Mouse (Mus musculus): ENCODE results near the gene Megf9. TPM values are rescaled to one million over a fixed set of nuclear protein-coding genes. Genes with fewer than 3 reads are reported as not detected.

Gene Megf9
- polyA plus RNA-seq, 1 experiment: 26.1 TPM

- DNase-seq: no peak
- H3K4me1 ChIP-seq (ENCODE audit: control insufficient read depth, insufficient read depth, low read length): peaks cover 4% of the 10 kb centered on the region; the same call in 1 of the 2 replicates
- WGBS: 20% methylated on average over 2 of the region's 2 CpGs
- H3K4me3 ChIP-seq (replicated peaks; ENCODE audit: extremely low read depth, low read depth, low read length): no peak overlapping the region
- TF ChIP-seq POLR2A (IDR thresholded peaks at IDR 0.05; ENCODE audit: borderline replicate concordance, extremely low read depth, low read depth, low read length): no peak
- TF ChIP-seq CTCF (IDR thresholded peaks at IDR 0.05; ENCODE audit: insufficient read depth, low read length): no peak
These were observed 25.2 kb downstream of the Megf9 start for GRCm38 (mm10) chr4:70509565-70509964.

DNA sequence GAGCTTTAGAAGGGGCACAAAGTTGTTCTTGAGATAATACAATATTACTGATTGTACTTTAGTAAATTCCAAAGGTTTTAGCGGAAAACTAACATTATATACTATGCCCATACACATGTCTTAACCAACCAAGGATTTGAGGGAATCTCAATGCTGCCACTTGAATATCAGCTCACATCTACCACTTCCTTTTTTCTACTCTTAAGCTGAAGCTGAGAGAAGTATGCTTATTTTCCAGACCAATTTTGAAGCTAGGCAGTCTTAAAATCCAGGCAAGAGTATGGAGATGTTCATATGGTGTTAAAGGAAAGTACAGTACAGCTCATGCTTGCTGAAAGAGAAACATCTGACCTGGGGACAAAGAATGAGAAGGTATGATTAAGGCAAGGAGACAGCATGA is 26.6 kb downstream of the Megf9 start:
- 98% methylated on average over 1 of the region's 1 CpGs for whole genome bisulfite sequencing
- no peak for DNase-seq
- H3K4me1 ChIP-seq (ENCODE audit: control insufficient read depth, insufficient read depth, low read length): peaks cover 4% of the 10 kb centered on the region; the same call in 1 of the 2 replicates
- no peak overlapping the region for H3K4me3 ChIP-seq (replicated peaks; ENCODE audit: extremely low read depth, low read depth, low read length)
- no peak for TF ChIP-seq CTCF (IDR thresholded peaks at IDR 0.05; ENCODE audit: insufficient read depth, low read length)
- TF ChIP-seq POLR2A (IDR thresholded peaks at IDR 0.05; ENCODE audit: borderline replicate concordance, extremely low read depth, low read depth, low read length): no peak

- no peak overlapping the region for H3K4me3 ChIP-seq (replicated peaks; ENCODE audit: extremely low read depth, low read depth, low read length)
- peaks cover 4% of the 10 kb centered on the region; the same call in 1 of the 2 replicates for H3K4me1 ChIP-seq (ENCODE audit: control insufficient read depth, insufficient read depth, low read length)
- no peak for DNase-seq
- 55% methylated on average over 3 of the region's 3 CpGs for WGBS
- TF ChIP-seq POLR2A (IDR thresholded peaks at IDR 0.05; ENCODE audit: borderline replicate concordance, extremely low read depth, low read depth, low read length) (no peak), CTCF (IDR thresholded peaks at IDR 0.05; ENCODE audit: insufficient read depth, low read length) (no peak)
These were observed 28.8 kb downstream of the Megf9 start for GRCm38 (mm10) chr4:70505951-70506350.

DNA sequence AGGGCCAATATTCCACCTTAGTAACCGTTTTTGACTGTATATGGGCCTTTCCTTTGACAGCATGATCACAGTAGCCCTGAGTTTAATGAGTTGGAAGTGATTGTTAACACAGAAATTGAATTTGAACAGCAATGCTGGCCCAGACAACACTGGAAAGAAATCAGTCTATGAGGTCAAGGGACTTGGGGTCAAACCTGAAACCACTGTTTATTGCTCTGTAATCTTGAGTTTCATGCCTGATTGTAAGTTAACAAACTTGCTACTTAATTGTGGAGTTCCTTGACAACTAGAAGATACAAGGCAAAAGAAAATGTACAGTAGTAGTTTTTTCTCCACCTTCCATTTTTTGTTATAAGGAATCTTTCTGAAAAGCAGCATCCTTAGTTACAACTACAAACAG is 31.0 kb downstream of the Megf9 start:
- whole genome bisulfite sequencing: 78% methylated on average over 1 of the region's 1 CpGs
- TF ChIP-seq CTCF (IDR thresholded peaks at IDR 0.05; ENCODE audit: insufficient read depth, low read length): no peak
- TF ChIP-seq POLR2A (IDR thresholded peaks at IDR 0.05; ENCODE audit: borderline replicate concordance, extremely low read depth, low read depth, low read length): no peak

DNA sequence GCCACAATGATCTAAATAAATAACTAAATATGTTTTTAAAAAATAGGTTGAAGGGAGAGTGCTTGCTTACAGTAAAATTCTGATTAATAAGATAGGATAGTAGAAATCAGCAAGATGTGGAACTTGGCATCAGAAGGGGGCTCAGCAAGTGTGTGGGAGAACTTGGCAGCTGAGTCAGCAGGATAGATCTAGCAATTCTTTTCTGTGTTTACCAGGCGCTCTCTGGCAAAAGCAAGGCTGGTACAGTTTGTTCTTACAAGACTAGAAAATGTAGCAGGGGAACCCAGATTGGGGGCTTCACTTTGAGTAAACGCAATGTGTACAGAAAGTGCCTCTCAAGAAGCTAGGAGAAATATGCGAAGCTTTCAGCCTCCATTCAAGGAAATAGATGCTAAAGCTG is 35.5 kb downstream of the Megf9 start:
- no peak for DNase-seq
- TF ChIP-seq POLR2A (IDR thresholded peaks at IDR 0.05; ENCODE audit: borderline replicate concordance, extremely low read depth, low read depth, low read length): no peak
- no peak for TF ChIP-seq CTCF (IDR thresholded peaks at IDR 0.05; ENCODE audit: insufficient read depth, low read length)
- Histone ChIP-seq H3K4me1 (ENCODE audit: control insufficient read depth, insufficient read depth, low read length) (no peaks in the 10 kb centered on the region), H3K4me3 (replicated peaks; ENCODE audit: extremely low read depth, low read depth, low read length) (no peak overlapping the region)
- WGBS: 73% methylated on average over 3 of the region's 3 CpGs

More for the DNA sequence above, 31.0 kb downstream of the Megf9 start:
- Histone ChIP-seq H3K4me1 (ENCODE audit: control insufficient read depth, insufficient read depth, low read length) (peaks cover 2% of the 10 kb centered on the region; the same call in 1 of the 2 replicates), H3K4me3 (replicated peaks; ENCODE audit: extremely low read depth, low read depth, low read length) (no peak overlapping the region)
- no peak for DNase-seq

GRCm38 (mm10) chr4:70496978-70497377 is 37.8 kb downstream of the Megf9 start:
- DNase-seq: no peak
- no peak overlapping the region for H3K4me3 ChIP-seq (replicated peaks; ENCODE audit: extremely low read depth, low read depth, low read length)
- WGBS: 81% methylated on average over 1 of the region's 1 CpGs

GRCm38 (mm10) chr4:70489792-70490191 is 45.0 kb downstream of the Megf9 start:
- DNase-seq: no peak
- H3K4me3 ChIP-seq (replicated peaks; ENCODE audit: extremely low read depth, low read depth, low read length): no peak overlapping the region
- 76% methylated on average over 2 of the region's 2 CpGs for WGBS
- H3K4me1 ChIP-seq (ENCODE audit: control insufficient read depth, insufficient read depth, low read length): no peaks in the 10 kb centered on the region; the same call in 1 of the 2 replicates
- TF ChIP-seq CTCF (IDR thresholded peaks at IDR 0.05; ENCODE audit: insufficient read depth, low read length) (no peak), POLR2A (IDR thresholded peaks at IDR 0.05; ENCODE audit: borderline replicate concordance, extremely low read depth, low read depth, low read length) (no peak)

More at GRCm38 (mm10) chr4:70496978-70497377, 37.8 kb downstream of the Megf9 start:
- H3K4me1 ChIP-seq (ENCODE audit: control insufficient read depth, insufficient read depth, low read length): no peaks in the 10 kb centered on the region
- TF ChIP-seq CTCF (IDR thresholded peaks at IDR 0.05; ENCODE audit: insufficient read depth, low read length): no peak
- TF ChIP-seq POLR2A (IDR thresholded peaks at IDR 0.05; ENCODE audit: borderline replicate concordance, extremely low read depth, low read depth, low read length): no peak

DNA sequence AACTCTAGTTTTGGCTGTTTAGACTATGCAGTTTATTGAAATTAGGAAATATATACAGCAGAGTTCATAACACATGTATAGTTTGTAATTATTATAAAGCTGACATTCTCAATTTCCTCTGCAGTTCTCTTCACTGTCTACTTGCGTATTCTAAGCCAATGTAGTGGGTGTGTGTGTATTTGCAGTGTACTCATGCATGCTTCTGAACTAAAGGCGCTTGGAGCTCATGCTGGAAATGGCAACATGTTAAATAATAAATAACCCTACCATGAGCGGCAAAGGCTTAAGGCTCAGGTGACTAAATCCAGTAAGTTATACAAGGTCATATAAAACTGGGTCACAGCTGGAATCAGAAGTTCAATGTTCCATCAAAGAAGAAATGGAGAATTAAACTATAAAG is 46.4 kb downstream of the Megf9 start:
- Histone ChIP-seq H3K4me1 (ENCODE audit: control insufficient read depth, insufficient read depth, low read length) (no peaks in the 10 kb centered on the region; the same call in none of the 2 replicates), H3K4me3 (replicated peaks; ENCODE audit: extremely low read depth, low read depth, low read length) (no peak overlapping the region)
- TF ChIP-seq CTCF (IDR thresholded peaks at IDR 0.05; ENCODE audit: insufficient read depth, low read length) (no peak), POLR2A (IDR thresholded peaks at IDR 0.05; ENCODE audit: borderline replicate concordance, extremely low read depth, low read depth, low read length) (no peak)
- 70% methylated on average over 3 of the region's 3 CpGs for WGBS
- no peak for DNase-seq

DNA sequence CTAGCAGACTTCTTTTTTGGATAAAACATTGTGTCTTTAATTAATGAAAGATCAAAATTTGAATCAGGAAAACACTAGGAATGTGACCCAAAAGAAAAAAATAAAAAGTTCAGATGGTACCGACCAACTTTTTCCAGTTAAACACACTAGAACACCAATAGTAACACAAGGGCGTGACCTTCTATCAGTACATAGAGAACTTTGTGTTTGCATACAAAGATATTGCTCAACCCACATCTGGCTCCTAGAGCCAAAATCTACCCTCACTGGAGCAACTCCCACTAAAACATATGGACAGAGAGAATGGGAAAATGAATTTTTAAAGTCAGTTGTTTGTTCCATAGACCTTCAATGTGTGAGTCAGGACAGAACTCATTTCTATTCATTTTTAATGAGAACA is 50.7 kb downstream of the Megf9 start:
- DNase-seq: no peak
- WGBS: 73% methylated on average over 2 of the region's 2 CpGs
- no peak for TF ChIP-seq POLR2A (IDR thresholded peaks at IDR 0.05; ENCODE audit: borderline replicate concordance, extremely low read depth, low read depth, low read length)
- no peak for TF ChIP-seq CTCF (IDR thresholded peaks at IDR 0.05; ENCODE audit: insufficient read depth, low read length)
- no peak overlapping the region for H3K4me3 ChIP-seq (replicated peaks; ENCODE audit: extremely low read depth, low read depth, low read length)
- no peaks in the 10 kb centered on the region; the same call in 1 of the 2 replicates for H3K4me1 ChIP-seq (ENCODE audit: control insufficient read depth, insufficient read depth, low read length)

DNA sequence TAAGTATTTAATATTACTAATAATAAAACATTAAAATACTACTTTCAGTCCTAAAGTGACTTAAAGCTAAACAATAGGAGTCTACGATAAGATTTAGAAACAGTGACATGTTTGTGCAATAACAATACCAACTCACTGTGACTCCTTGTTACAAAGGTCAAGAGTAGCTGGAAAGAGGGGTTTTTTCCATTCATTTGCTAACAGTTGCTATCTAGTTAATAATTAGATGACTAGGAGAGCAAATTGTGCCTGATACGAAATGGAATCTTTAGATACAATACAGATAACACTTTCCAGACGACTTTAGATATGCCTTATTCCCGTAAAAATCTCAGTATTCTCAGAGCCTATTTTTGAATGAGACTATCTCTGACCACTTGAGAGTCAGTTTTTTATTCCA is 52.9 kb downstream of the Megf9 start:
- Histone ChIP-seq H3K4me1 (ENCODE audit: control insufficient read depth, insufficient read depth, low read length) (no peaks in the 10 kb centered on the region; the same call in 1 of the 2 replicates), H3K4me3 (replicated peaks; ENCODE audit: extremely low read depth, low read depth, low read length) (no peak overlapping the region)
- WGBS: 82% methylated on average over 4 of the region's 4 CpGs
- TF ChIP-seq POLR2A (IDR thresholded peaks at IDR 0.05; ENCODE audit: borderline replicate concordance, extremely low read depth, low read depth, low read length) (no peak), CTCF (IDR thresholded peaks at IDR 0.05; ENCODE audit: insufficient read depth, low read length) (no peak)
- no peak for DNase-seq

Data from lung, adult 2 months (tissue).